Mouse (Mus musculus) frontal cortex, postnatal 14 days (tissue): ENCODE results near the gene Tspyl4.

Experiments
- DNase-seq, 2 experiments: peaks; one replicate each; pipeline ENCODE4 v3.0.0; 2022; ENCODE audit warnings: low spot score in 2 of 2

The Tspyl4 gene

GRCm38 (mm10) chr10:34320809-34321208 is 23.6 kb downstream of the Tspyl4 start:
- no peak for DNase-seq

- no peak for DNase-seq
Measured at GRCm38 (mm10) chr10:34326701-34327100, 29.5 kb downstream of the Tspyl4 start.

- DNase-seq: no peak
Measured at GRCm38 (mm10) chr10:34327144-34327543, 29.9 kb downstream of the Tspyl4 start.

- DNase-seq: peak in 1 of 2 experiments; percentile 38
Measured at GRCm38 (mm10) chr10:34328310-34328709, 31.1 kb downstream of the Tspyl4 start.

GRCm38 (mm10) chr10:34341014-34341413 is 43.8 kb downstream of the Tspyl4 start:
- DNase-seq: no peak

- DNase-seq: no peak
Measured at GRCm38 (mm10) chr10:34341886-34342285, 44.6 kb downstream of the Tspyl4 start.
